Mouse (Mus musculus) limb, embryonic 15.5 days (tissue): ENCODE data around the gene Corin. TPM values are rescaled to one million over a fixed set of nuclear protein-coding genes. Genes with fewer than 3 reads are reported as not detected.

Source experiments
- ATAC-seq: fragments of 200-750 bp; cut with Nextera tagmentation; 2 replicates; pipeline ENCODE4 v1.8.0; 2017; ENCODE audit warnings: low read depth, moderate TSS enrichment; ENCODE audit not compliant: insufficient number of reproducible peaks, low FRiP score, low TSS enrichment
- H3K27ac ChIP-seq: fragments of 300-500 bp; sonication (generic); 2 replicates; pipeline ENCODE4 v1.5.1; 2015; ENCODE audit warnings: moderate library complexity, mild to moderate bottlenecking, inconsistent platforms
- H3K27me3 ChIP-seq: fragments of 300-500 bp; sonication (generic); 2 replicates; pipeline ENCODE4 v1.6.1; 2015; ENCODE audit warnings: inconsistent platforms
- H3K36me3 ChIP-seq: fragments of 300-500 bp; sonication (generic); 2 replicates; pipeline ENCODE4 v1.6.1; 2015; ENCODE audit warnings: inconsistent platforms
- H3K4me1 ChIP-seq: fragments of 300-500 bp; sonication (generic); 2 replicates; pipeline ENCODE4 v1.6.1; 2015; ENCODE audit warnings: inconsistent platforms
- H3K4me2 ChIP-seq: fragments of 300-500 bp; sonication (generic); 2 replicates; pipeline ENCODE4 v1.6.1; 2015; ENCODE audit warnings: mild to moderate bottlenecking, inconsistent platforms
- H3K4me3 ChIP-seq: fragments of 300-500 bp; sonication (generic); 2 replicates; pipeline ENCODE4 v1.5.1; 2015; ENCODE audit warnings: mild to moderate bottlenecking, inconsistent platforms
- H3K9ac ChIP-seq: fragments of 300-500 bp; sonication (generic); 2 replicates; pipeline ENCODE4 v1.6.1; 2015; ENCODE audit warnings: inconsistent platforms
- H3K9me3 ChIP-seq: fragments of 300-500 bp; sonication (generic); 2 replicates; pipeline ENCODE4 v1.6.1; 2016; ENCODE audit warnings: inconsistent platforms
- WGBS: fragments of 180-500 bp; shearing (Covaris S2); methylation state at CpG from one replicate; pipeline ENCODE4 v1.1.7; 2015; 5-methylcytosine and 5-hydroxymethylcytosine counted together
- polyA plus RNA-seq: library from polyadenylated mRNA; unstranded; fragments of >200 nt; fragmentation: Nextera tagmentation; extraction: Ambion mirVana; gene quantifications from 2 replicates; pipeline ENCODE4 v1.2.1, GENCODE M21; 2015

The Corin gene
- polyA plus RNA-seq, 1 experiment from 2014 or later, result 3.0 TPM

DNA sequence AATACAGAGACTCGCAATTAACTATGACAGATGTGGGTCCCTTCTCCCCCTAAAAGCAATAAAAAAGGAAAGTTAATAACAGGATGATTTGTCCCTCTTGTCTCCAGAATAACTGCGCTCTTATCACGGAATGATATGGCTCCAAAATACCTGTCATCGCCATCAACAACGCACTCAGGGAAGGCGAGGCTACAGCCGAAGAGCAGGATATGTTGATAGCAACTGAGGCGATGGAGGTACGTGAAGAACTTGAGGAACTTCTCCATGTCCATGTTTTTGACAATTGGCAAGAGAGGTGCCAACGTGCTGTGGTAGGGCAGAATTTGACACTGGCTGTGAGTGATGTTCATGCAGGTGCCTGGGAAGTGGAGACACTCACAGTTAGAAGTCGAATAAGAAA, 69.2 kb downstream of the Corin start:
- 89% methylated on average over 11 of the region's 11 CpGs for WGBS
- no peak for ATAC-seq

DNA sequence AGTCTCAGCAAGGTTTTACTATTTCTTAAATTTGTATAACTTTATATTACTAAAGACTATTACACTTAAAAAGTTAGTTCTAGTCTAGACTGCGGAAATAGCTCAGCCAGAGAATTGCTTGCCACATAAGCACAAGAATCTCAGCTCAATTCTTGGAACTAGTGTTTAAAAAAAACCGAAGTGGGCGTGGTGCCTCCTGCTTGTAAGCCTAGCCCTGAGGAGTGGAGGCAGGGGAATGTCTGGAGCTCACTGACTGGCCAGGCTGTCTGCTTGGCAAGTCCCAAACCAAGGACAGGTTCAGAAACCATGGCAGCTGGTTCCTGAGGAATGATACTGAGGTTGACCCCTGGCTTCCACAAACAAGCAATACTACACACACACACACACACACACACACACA, 72.4 kb downstream of the Corin start:
- Histone ChIP-seq H3K27me3 (no peaks in the 10 kb centered on the region), H3K4me2 (no peak overlapping the region), H3K27ac (no peak overlapping the region), H3K4me3 (no peak overlapping the region), H3K9ac (no peak overlapping the region), H3K9me3 (no peaks in the 10 kb centered on the region), H3K4me1 (no peaks in the 10 kb centered on the region), H3K36me3 (no peaks in the 10 kb centered on the region)
- 63% methylated on average over 3 of the region's 3 CpGs for WGBS
- ATAC-seq, result no peak

More for the DNA sequence above, 69.2 kb downstream of the Corin start:
- no peaks in the 10 kb centered on the region for H3K9me3 ChIP-seq
- H3K4me1 ChIP-seq, result no peaks in the 10 kb centered on the region
- no peak overlapping the region for H3K4me3 ChIP-seq
- no peaks in the 10 kb centered on the region for H3K36me3 ChIP-seq
- no peaks in the 10 kb centered on the region for H3K27me3 ChIP-seq
- no peak overlapping the region for H3K4me2 ChIP-seq
- H3K27ac ChIP-seq, result no peak overlapping the region
- H3K9ac ChIP-seq, result no peak overlapping the region

DNA sequence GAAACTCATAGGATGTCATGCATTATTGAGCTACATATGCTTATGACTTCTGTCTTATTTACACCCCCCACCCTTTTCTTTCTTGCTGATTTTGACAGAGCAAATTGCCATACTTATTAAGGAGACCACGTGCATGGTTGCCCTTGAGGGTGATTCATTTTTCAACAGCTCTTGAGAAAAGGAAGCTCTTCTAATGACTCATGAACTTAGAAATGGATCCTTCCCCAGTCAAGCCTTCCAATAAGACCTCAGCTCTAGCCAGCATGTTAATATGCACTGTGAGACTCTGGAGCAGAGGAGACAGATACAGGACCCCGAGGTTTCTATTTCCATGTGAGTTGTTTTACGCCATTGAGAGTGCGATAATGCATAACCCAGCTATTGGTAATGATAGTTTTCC, 76.7 kb downstream of the Corin start:
- no peak for ATAC-seq
- Histone ChIP-seq H3K36me3 (no peaks in the 10 kb centered on the region), H3K4me3 (no peak overlapping the region), H3K27ac (no peak overlapping the region), H3K27me3 (no peaks in the 10 kb centered on the region), H3K4me1 (no peaks in the 10 kb centered on the region), H3K9ac (no peak overlapping the region), H3K4me2 (no peak overlapping the region), H3K9me3 (no peaks in the 10 kb centered on the region)
- WGBS, result 84% methylated on average over 4 of the region's 4 CpGs

- no peaks in the 10 kb centered on the region for H3K9me3 ChIP-seq
- H3K9ac ChIP-seq, result no peak overlapping the region
- no peak overlapping the region for H3K27ac ChIP-seq
- H3K27me3 ChIP-seq, result no peaks in the 10 kb centered on the region
- H3K36me3 ChIP-seq, result no peaks in the 10 kb centered on the region
- ATAC-seq, result no peak
- H3K4me2 ChIP-seq, result no peak overlapping the region
- H3K4me3 ChIP-seq, result no peak overlapping the region
- H3K4me1 ChIP-seq, result no peaks in the 10 kb centered on the region
These were observed 78.8 kb downstream of the Corin start for GRCm38 (mm10) chr5:72425342-72426010.

DNA sequence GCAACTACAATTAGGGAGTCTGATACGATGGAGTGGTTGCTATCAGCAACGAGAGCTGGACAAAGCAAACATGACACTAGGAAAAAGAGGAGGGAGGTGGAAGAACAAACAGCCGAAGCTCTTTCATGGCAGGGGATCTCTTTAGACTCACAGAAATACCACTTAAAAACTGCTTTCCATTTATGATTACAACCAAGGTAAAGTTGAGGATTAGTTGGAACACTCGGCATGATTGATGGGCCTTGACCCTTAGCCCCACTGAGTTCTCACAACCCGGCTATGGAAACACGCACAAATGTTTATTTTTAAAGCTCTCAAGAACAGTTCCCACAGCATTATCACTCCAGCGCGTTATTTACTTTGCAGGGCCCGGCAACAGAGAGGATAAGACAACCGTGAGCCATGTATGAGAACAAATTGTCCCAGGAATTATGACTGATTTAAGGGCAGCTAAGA, 92.4 kb downstream of the Corin start:
- Histone ChIP-seq H3K36me3 (no peaks in the 10 kb centered on the region), H3K27ac (no peak overlapping the region), H3K9ac (no peak overlapping the region), H3K4me2 (no peak overlapping the region), H3K27me3 (no peaks in the 10 kb centered on the region), H3K4me1 (no peaks in the 10 kb centered on the region), H3K4me3 (no peak overlapping the region), H3K9me3 (no peaks in the 10 kb centered on the region)
- WGBS, result 63% methylated on average over 10 of the region's 10 CpGs
- ATAC-seq, result no peak

DNA sequence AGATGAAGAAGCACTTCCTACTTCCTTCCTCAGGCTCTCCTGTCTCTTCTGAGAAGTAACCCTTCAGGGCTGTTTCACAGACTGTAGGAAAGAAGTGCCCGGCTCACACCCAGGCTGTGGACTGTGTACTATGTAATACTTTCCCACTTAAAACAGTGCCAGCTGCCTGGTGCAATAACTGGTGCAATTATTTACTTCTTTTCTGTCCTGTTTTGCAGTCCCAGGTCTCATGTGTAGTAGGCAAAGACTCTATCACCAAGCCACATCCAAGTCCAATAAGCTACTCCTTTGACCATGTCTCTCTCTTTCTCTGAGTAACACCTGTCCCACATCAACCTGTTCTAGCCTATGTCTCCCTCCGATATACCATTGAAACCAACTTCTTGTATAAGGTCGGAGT, 93.4 kb downstream of the Corin start:
- ATAC-seq, result no peak
- WGBS, result 93% methylated on average over 3 of the region's 3 CpGs
- H3K4me1 ChIP-seq, result no peaks in the 10 kb centered on the region

DNA sequence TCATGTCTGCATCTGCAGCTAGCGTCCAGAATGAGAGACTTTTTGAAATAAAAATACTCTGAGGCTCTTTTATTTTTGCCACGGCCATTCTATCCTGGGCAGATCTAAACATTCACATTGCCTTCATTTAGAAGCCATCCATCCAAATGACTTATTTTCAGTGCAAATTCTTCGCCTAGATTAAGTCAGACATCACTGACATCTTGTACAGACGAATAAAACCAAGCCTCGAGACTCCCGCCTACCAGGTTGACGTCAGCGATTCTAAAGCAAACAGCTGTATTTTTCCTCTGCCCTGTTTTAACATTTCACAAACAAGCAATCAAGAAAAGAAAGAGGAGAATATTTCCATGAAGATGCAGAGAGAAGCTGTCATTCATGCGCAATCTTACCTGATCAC, 100.9 kb downstream of the Corin start:
- H3K9me3 ChIP-seq, result no peaks in the 10 kb centered on the region
- ATAC-seq, result no peak
- H3K27me3 ChIP-seq, result no peaks in the 10 kb centered on the region
- H3K4me3 ChIP-seq, result no peak overlapping the region
- no peak overlapping the region for H3K9ac ChIP-seq
- WGBS, result 60% methylated on average over 9 of the region's 9 CpGs
- no peaks in the 10 kb centered on the region for H3K36me3 ChIP-seq
- H3K4me1 ChIP-seq, result peaks cover 4% of the 10 kb centered on the region; the same call in 1 of the 2 replicates
- H3K4me2 ChIP-seq, result no peak overlapping the region
- H3K27ac ChIP-seq, result no peak overlapping the region

More for the DNA sequence above, 93.4 kb downstream of the Corin start:
- Histone ChIP-seq H3K4me2 (no peak overlapping the region), H3K9ac (no peak overlapping the region), H3K4me3 (no peak overlapping the region), H3K27ac (no peak overlapping the region), H3K27me3 (no peaks in the 10 kb centered on the region), H3K9me3 (no peaks in the 10 kb centered on the region), H3K36me3 (no peaks in the 10 kb centered on the region)

DNA sequence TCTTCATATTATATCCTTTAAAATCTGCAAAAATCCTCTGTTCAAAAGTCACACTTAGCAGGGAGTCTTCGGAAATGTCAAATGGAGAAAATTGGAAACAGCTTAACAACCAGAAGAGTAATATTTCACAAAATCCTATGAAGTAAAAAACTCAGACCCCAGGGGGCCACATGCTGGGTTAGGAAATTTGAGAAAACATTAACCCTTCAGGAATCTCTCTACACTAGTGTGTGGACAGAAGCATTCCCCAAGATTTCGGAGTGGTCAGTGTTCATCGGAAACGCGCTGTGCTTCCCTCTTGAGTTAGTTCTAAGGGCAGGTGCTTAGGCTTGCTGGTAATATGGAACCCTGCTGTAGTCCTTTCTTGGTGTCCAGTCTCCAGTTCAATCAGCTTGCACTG, 101.4 kb downstream of the Corin start:
- no peak overlapping the region for H3K4me2 ChIP-seq

GRCm38 (mm10) chr5:72401778-72402177, 102.5 kb downstream of the Corin start:
- Histone ChIP-seq H3K4me3 (no peak overlapping the region), H3K27me3 (no peaks in the 10 kb centered on the region), H3K36me3 (no peaks in the 10 kb centered on the region), H3K4me2 (no peak overlapping the region), H3K9me3 (no peaks in the 10 kb centered on the region), H3K27ac (no peak overlapping the region), H3K4me1 (peaks cover 4% of the 10 kb centered on the region; the same call in 1 of the 2 replicates), H3K9ac (no peak overlapping the region)
- 52% methylated on average over 10 of the region's 10 CpGs for WGBS
- no peak for ATAC-seq

More for the DNA sequence above, 101.4 kb downstream of the Corin start:
- Histone ChIP-seq H3K36me3 (no peaks in the 10 kb centered on the region), H3K4me3 (no peak overlapping the region), H3K27ac (no peak overlapping the region), H3K9me3 (no peaks in the 10 kb centered on the region), H3K9ac (no peak overlapping the region), H3K4me1 (peaks cover 4% of the 10 kb centered on the region; the same call in 1 of the 2 replicates), H3K27me3 (no peaks in the 10 kb centered on the region)
- ATAC-seq, result no peak
- WGBS, result 42% methylated on average over 5 of the region's 5 CpGs

DNA sequence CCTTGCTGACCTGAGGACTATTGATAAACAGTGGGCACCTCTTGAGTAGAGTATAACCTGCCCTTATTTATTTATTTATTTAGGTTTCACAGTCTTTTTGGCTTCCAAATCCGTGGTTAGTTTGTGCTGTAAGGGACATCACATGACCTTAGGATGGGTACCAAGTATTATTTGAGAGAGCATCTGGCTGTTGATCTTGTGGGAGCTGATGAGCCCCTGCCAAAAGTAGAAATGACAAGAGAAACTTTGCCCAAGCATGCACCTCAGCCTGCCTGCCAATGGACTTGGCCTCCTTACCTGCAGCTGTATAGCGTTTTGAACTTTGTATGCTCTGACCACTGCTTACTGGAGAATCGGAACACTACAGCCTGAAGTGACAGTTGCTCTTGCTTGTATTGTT, 103.0 kb downstream of the Corin start:
- no peak for ATAC-seq
- H3K9me3 ChIP-seq, result no peaks in the 10 kb centered on the region
- no peaks in the 10 kb centered on the region for H3K36me3 ChIP-seq
- H3K4me1 ChIP-seq, result peaks cover 4% of the 10 kb centered on the region; the same call in 1 of the 2 replicates
- H3K4me3 ChIP-seq, result no peak overlapping the region
- no peak overlapping the region for H3K27ac ChIP-seq
- no peak overlapping the region for H3K9ac ChIP-seq
- whole genome bisulfite sequencing, result 90% methylated on average over 3 of the region's 3 CpGs
- no peaks in the 10 kb centered on the region for H3K27me3 ChIP-seq
- H3K4me2 ChIP-seq, result no peak overlapping the region

DNA sequence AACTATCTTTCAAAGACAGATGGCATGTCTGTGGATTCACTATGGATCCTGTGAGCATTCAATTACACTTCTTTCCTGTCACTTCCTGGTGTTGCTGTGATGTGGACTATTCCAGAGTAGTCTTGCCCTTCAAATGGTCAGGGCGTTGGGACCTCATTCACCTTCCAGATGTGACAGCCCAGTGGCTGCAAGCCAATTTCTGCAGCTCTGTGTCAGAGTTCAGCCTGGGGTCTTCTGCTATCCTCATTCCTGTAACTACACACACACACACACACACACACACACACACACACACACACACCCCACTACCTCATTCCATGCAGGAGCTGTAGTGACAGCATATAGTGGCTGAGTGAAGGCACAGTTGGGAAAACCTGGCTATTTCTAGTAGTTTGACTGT, 122.1 kb downstream of the Corin start:
- 54% methylated on average over 1 of the region's 1 CpGs for whole genome bisulfite sequencing
- no peak for ATAC-seq
- Histone ChIP-seq H3K27ac (no peak overlapping the region), H3K4me3 (no peak overlapping the region), H3K27me3 (no peaks in the 10 kb centered on the region), H3K4me1 (no peaks in the 10 kb centered on the region), H3K4me2 (no peak overlapping the region), H3K9me3 (no peaks in the 10 kb centered on the region), H3K36me3 (no peaks in the 10 kb centered on the region), H3K9ac (no peak overlapping the region)

- no peaks in the 10 kb centered on the region for H3K36me3 ChIP-seq
- no peak overlapping the region for H3K27ac ChIP-seq
- no peak overlapping the region for H3K4me3 ChIP-seq
- H3K9me3 ChIP-seq, result no peaks in the 10 kb centered on the region
- H3K4me2 ChIP-seq, result no peak overlapping the region
- no peak overlapping the region for H3K9ac ChIP-seq
- ATAC-seq, result no peak
- 72% methylated on average over 8 of the region's 8 CpGs for WGBS
- no peaks in the 10 kb centered on the region for H3K27me3 ChIP-seq
- no peaks in the 10 kb centered on the region for H3K4me1 ChIP-seq
These were observed 123.7 kb downstream of the Corin start for GRCm38 (mm10) chr5:72380616-72381015.

GRCm38 (mm10) chr5:72368004-72368403, 136.3 kb downstream of the Corin start:
- H3K27ac ChIP-seq, result no peak overlapping the region
- H3K4me2 ChIP-seq, result no peak overlapping the region
- no peak overlapping the region for H3K4me3 ChIP-seq
- no peaks in the 10 kb centered on the region for H3K4me1 ChIP-seq
- no peak overlapping the region for H3K9ac ChIP-seq
- H3K9me3 ChIP-seq, result no peaks in the 10 kb centered on the region
- no peaks in the 10 kb centered on the region for H3K36me3 ChIP-seq
- no peaks in the 10 kb centered on the region for H3K27me3 ChIP-seq
- 79% methylated on average over 3 of the region's 3 CpGs for WGBS
- no peak for ATAC-seq
